Mouse (Mus musculus): ENCODE measurements around the gene Rab11fip5. TPM values are rescaled to one million over a fixed set of nuclear protein-coding genes. Genes with fewer than 3 reads are reported as not detected.

The Rab11fip5 gene
- total RNA-seq, 2 experiments from 2014 or later, result 49.1 to 52.6 TPM

GRCm38 (mm10) chr6:85373066-85373860 is 1.2 kb downstream of the Rab11fip5 start:
- no peak for DNase-seq

- DNase-seq, result no peak
These were observed 1.9 kb downstream of the Rab11fip5 start for GRCm38 (mm10) chr6:85372496-85372895.

GRCm38 (mm10) chr6:85371859-85372405 is 2.5 kb downstream of the Rab11fip5 start:
- DNase-seq, result no peak

DNA sequence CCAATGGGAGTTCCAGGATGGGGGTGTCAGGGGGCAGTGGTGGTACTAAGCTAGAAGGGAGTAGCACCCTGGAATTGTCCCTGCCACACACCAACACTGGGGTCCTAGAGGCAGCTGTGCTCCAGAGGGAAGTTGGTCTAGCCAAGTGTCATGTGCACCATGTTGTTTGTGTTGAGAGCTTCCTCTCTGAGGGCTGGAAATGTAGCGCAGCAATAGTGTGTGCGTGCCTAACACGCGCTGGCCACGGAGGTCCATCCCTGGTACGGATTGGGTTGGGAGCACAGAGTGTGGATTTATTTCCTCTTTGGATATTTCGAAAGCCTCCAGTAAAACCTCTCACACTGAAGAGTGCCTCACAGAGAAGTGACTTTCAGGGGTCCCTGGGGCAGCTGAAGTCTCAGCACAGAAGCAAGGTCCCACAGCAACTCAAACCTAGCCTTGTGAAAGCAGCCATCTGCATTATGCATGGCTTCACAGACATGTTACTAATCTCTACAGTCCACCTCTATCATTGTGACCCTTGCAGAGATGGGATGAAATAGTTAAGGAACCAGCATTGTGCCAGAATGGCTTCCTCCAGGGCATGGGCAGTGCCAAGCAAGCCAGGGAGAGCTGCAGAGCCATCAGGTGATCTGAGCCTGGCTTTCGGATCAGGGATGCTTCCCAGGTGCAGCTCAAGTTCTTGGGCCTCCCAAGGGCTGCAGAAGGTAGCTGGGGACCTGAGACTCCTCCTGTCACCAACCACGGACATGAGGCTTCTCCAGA is 3.6 kb downstream of the Rab11fip5 start:
- no peak for DNase-seq

DNA sequence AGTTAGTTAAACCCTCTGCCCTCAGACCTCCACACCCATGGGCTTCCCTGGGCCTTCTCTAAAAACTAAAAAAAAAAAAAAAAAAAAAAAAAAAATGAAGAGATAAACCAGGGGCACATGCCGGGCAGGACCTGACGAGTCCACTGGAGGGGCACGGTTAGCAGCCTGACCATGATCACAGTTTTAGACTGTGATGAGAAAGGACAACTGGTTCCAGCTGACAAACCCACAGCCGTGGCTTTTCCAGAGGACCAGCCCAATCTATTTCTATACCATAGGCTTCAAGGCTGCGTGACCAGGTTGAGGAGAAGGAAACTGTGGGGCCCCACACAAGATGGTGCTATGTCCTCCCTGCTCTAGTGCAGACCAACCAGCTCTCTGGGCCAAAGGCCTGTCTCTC is 4.4 kb downstream of the Rab11fip5 start:
- no peak for DNase-seq

- no peak for DNase-seq
These were observed 5.1 kb downstream of the Rab11fip5 start for GRCm38 (mm10) chr6:85369181-85369860.

GRCm38 (mm10) chr6:85368722-85369121 is 5.7 kb downstream of the Rab11fip5 start:
- no peak for DNase-seq

DNA sequence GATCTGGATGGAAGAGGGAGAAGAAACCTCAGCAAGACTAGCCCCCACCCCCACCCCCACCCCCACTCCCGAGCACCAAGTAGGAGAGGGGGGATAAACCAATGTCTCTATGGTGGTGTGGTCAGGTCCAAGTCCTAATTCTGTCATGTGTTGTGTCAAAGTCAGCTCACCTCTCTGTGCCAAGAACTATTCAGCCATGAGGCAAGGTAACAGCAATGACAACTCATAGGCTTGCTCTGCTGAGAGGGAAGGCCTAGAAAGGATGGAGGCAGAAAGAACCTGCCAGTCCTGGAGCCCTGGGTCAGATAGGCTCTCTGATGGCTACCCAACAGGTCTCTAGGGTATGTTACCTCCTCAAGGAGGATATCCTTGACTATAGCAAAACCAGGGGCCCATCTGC is 6.3 kb downstream of the Rab11fip5 start:
- no peak for DNase-seq

- no peak for DNase-seq
These were observed 8.0 kb downstream of the Rab11fip5 start for GRCm38 (mm10) chr6:85366387-85366786.

DNA sequence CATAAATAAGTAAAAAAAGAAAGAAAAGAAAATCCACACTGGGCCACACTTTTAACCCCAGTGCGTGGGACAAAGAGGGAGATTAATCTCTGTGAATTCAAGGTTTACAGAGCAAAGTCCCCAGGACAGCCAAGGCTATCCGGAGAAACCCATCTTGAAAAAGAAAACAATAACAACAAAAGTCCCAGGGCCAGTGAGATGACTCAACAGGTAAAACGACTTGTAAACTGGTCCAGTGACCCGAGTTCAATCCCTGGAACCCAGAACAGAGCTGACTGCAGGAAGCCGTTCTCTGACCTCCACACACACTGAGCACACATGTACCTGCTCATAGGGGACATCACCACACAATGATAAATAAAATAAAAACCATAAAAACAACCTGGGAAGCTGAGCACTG is 10.0 kb downstream of the Rab11fip5 start:
- no peak for DNase-seq

GRCm38 (mm10) chr6:85363906-85364260 is 10.6 kb downstream of the Rab11fip5 start:
- no peak for DNase-seq

- no peak for DNase-seq
These were observed 11.1 kb downstream of the Rab11fip5 start for GRCm38 (mm10) chr6:85363231-85363905.

GRCm38 (mm10) chr6:85362610-85363009 is 11.8 kb downstream of the Rab11fip5 start:
- DNase-seq, result no peak

GRCm38 (mm10) chr6:85360311-85360710 is 14.1 kb downstream of the Rab11fip5 start:
- DNase-seq, result no peak

DNA sequence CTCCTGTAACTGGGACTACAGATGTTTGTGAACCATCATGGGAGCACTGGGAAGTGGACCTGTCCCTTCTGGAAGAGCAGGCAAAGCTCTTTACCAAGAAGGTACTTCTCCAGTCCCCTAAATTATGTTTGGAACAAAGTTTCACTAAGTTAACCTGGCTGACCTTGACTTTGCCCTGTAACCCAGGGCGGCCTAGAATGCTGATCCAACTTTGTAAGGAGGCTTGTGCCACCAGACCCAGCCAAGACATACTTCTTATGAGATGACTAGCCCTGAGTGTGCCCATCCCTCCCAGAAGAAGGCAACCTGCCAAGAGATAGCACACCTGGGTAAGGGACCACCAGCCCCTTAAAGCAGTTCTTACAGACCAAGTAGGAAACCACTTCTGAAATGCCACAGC is 15.6 kb downstream of the Rab11fip5 start:
- DNase-seq, result no peak

DNA sequence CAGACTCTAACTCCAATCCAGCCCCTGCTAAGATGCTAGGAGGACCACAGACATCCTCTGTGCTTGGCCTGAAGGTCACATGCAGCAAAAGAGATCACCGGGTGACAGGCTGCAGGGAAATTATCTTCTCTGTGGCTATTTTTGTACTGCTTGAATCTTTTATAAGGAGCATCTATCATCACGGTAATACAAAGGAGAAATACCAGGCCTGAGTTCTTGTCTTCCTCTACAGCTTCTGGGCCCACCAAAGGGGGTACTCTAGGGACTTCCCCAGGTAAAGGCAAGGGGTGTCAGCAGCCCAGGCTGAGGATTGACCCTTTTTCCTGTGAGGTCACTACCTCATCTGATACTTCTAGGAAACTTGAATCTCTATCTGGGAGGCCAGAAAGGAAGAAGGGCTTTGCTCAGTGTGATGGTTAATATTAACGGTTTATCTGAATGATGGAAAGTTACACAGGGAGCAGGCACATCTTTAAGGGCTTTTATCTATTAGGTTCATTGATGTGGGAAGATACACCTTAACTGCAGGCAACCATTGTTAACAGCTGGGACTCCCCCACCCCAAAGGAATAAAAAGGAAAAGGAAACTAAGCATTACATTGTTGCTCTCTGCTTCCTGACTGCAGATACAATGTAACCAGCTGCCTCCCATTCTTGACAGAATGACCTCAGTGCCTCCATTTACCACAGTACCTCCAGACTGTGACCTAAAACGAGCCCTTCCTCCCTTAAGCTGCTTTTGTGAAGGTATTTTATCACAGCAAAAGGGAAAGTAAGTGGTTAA is 17.6 kb downstream of the Rab11fip5 start:
- DNase-seq, result no peak

DNA sequence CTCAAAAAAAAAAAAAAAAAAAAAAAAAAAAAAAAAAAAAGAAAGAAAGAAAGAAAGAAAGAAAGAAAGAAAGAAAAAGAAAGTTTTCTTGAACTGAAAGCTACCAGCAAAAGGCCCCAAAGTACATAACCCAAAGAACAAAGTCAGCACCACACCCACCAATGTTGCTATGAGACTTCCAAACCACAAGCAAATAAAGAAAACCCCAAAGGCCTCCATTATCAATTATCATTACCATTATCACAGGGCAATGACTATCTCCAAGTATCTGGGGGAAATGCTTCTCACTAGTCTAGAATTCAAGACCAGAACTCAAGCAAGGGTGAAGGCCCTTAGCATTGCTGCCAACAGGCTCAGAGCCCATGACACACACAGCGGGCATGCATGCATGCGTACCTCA is 18.7 kb downstream of the Rab11fip5 start:
- no peak for DNase-seq

DNA sequence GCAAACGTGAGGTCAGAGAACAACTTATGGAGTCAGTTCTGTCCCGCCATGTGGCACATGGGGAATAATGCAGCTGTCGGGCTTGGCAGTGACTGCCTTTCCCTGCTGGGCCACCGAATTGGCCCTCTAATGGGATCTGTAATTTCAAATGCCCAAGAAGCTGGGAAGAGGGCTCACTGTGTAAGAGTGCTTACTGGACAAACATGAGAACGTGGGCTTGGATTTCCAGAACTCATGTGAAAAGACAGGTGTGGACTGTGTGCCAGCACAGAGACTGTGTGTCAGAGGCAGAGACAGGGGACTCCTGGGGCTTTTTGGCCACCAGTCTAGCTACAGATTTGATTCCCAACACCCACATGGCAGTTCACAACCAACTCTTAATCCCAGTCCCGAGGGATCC is 19.7 kb downstream of the Rab11fip5 start:
- DNase-seq, result no peak

DNA sequence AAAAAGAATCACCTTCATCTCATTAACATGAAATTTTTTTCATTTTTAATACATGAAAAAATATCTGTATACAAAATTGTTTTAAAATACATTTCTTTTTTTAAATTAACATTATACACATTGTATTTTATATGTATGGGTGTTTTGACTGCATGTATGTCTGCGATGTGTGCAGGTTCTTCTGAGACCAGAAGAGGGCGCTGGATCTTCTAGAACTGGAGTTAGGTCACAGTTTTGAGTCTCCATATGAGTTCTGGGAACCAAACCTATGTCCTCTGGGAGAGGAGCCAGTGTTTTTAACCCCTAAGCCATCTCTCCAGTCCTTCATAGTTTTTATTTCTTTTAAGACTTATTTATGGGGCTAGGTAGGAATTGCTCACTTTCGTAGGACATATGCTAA is 20.7 kb downstream of the Rab11fip5 start:
- no peak for DNase-seq

DNA sequence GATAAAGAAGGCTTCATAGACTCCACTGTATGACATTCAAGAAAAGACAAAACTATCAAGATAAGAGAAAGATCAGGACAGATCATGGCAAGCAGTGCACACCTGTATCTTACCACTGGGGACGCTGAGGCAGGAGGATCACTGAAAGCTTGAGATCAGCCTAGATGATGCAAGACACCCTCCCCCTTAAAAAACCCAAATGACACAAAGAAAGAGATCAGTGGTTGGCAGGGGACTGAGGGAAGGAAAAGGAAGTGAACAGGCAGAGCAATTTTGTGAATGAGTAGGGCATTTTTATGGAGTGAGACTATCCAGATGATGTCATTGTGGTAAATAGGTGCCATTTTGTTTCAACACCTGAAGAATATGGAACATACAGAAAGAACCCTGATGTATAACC is 24.3 kb downstream of the Rab11fip5 start:
- no peak for DNase-seq

GRCm38 (mm10) chr6:85349246-85349645 is 25.2 kb downstream of the Rab11fip5 start:
- peak in 1 of 2 experiments; percentile 42 for DNase-seq

DNA sequence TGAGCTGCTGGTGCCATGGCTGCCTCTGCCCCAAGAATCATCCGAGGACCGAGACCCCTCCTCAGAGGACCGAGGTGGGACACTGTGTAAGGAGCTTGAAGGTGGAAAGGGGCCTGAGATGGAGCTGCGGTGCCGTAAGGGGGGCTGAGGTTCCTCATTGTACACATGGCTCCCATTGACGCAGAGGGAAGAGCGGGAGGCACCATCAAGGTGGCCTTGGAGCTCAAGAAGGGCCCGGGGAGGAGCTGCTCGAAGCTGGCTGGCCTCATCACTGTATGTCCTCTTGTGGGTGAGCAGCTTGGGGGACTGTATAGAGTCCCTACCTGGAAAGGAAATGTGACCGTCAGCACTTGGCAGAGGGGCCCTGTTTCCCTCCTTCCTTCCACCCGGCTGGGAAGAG is 26.3 kb downstream of the Rab11fip5 start:
- no peak for DNase-seq
